Mouse (Mus musculus) CH12.LX (cell line): ENCODE data around the gene Cox17.

Source experiments
- CTCF ChIP-seq, 2 experiments: IDR thresholded peaks in 1 of 2; conservative IDR thresholded peaks in 1 of 2; 2 replicates each; pipeline ENCODE4 v1.5.1; 2011 to 2012; ENCODE audit warnings: low read depth in 2 of 2, low read length in 2 of 2, improper control_type of control experiment in 1 of 2, inconsistent platforms in 1 of 2, mild to moderate bottlenecking in 1 of 2, moderate library complexity in 1 of 2
- EP300 ChIP-seq: IDR thresholded peaks from 2 replicates; pipeline ENCODE4 v1.6.1; 2011; ENCODE audit warnings: low read length, improper control_type of control experiment
- JUND ChIP-seq: conservative IDR thresholded peaks from 2 replicates; pipeline ENCODE4 v1.6.1; 2011; ENCODE audit warnings: low read depth, low read length, improper control_type of control experiment
- KAT2A ChIP-seq: IDR thresholded peaks from 2 replicates; pipeline ENCODE4 v1.6.1; 2012; ENCODE audit warnings: low read length, improper control_type of control experiment, inconsistent platforms; ENCODE audit not compliant: insufficient replicate concordance
- POLR2A ChIP-seq: IDR thresholded peaks from 2 replicates; pipeline ENCODE4 v1.6.1; 2011; ENCODE audit warnings: low read depth, mild to moderate bottlenecking, improper control_type of control experiment, low read length
- ZKSCAN1 ChIP-seq: IDR thresholded peaks from 2 replicates; pipeline ENCODE4 v1.6.1; 2012; ENCODE audit warnings: low read depth, inconsistent platforms, low read length, improper control_type of control experiment, borderline replicate concordance

GRCm38 (mm10) chr16:38385700-38386099 lies 38.9 kb downstream of the Cox17 start:
- TF ChIP-seq CTCF (conservative IDR thresholded peaks at IDR 0.05 in 1 of 2, IDR thresholded peaks at IDR 0.05 in 1 of 2; ENCODE audit: low read depth in 2 of 2, low read length in 2 of 2) (no peak), JUND (peak; percentile 97), POLR2A (no peak), EP300 (peak; percentile 99), ZKSCAN1 (no peak), KAT2A (no peak)
